Mouse (Mus musculus) liver, embryonic 14.5 days (tissue): ENCODE measurements around the gene Col6a3. TPM values are rescaled to one million over a fixed set of nuclear protein-coding genes. Genes with fewer than 3 reads are reported as not detected.

ENCODE experiments used
- ATAC-seq: fragments of 200-750 bp; cut with Nextera tagmentation; 2 replicates; pipeline ENCODE4 v1.8.0; 2017; ENCODE audit warnings: moderate number of reproducible peaks, mild to moderate bottlenecking, moderate library complexity; ENCODE audit not compliant: insufficient read depth
- DNase-seq, 3 experiments: peaks; one replicate each; pipeline ENCODE4 v3.0.0-alpha.2; 2012 to 2013; ENCODE audit warnings: low read depth in 3 of 3, low spot score in 3 of 3
- H3K27ac ChIP-seq: fragments of 300-500 bp; sonication (generic); 2 replicates; pipeline ENCODE4 v1.5.1; 2014; ENCODE audit warnings: moderate library complexity, mild to moderate bottlenecking, control low read depth, inconsistent platforms
- H3K27me3 ChIP-seq: fragments of 300-500 bp; sonication (generic); 2 replicates; pipeline ENCODE4 v1.6.1; 2014; ENCODE audit warnings: mild to moderate bottlenecking, low read length, moderate library complexity; ENCODE audit not compliant: control insufficient read depth, insufficient read depth
- H3K36me3 ChIP-seq: fragments of 300-500 bp; sonication (generic); replicated peaks from 2 replicates; pipeline ENCODE4 v1.6.1; 2014; ENCODE audit warnings: low read depth; ENCODE audit not compliant: control insufficient read depth, insufficient read depth
- H3K4me1 ChIP-seq, 2 experiments: fragments of 200-500 bp in 1 of 2; fragments of 300-500 bp in 1 of 2; sonication (generic) in 1 of 2; replicated peaks; 2 replicates each; pipeline ENCODE4 v1.6.1; 2012 to 2014; ENCODE audit warnings: antibody characterized with exemption in 1 of 2, inconsistent platforms in 1 of 2, low read length in 1 of 2; ENCODE audit not compliant: control insufficient read depth in 2 of 2, insufficient read depth in 2 of 2
- H3K4me2 ChIP-seq: fragments of 300-500 bp; sonication (generic); 2 replicates; pipeline ENCODE4 v1.6.1; 2014; ENCODE audit warnings: low read depth, mild to moderate bottlenecking, control low read depth, moderate library complexity
- H3K4me3 ChIP-seq, 2 experiments: fragments of 200-500 bp in 1 of 2; fragments of 300-500 bp in 1 of 2; sonication (generic) in 1 of 2; 2 replicates each; pipeline ENCODE4 v1.5.1; 2012 to 2014; ENCODE audit warnings: low read depth in 2 of 2, low read length in 2 of 2, mild to moderate bottlenecking in 2 of 2, control low read depth in 1 of 2, inconsistent platforms in 1 of 2, moderate library complexity in 1 of 2; ENCODE audit not compliant: insufficient read depth in 1 of 2
- H3K9ac ChIP-seq: fragments of 300-500 bp; sonication (generic); replicated peaks from 2 replicates; pipeline ENCODE4 v1.6.1; 2014; ENCODE audit warnings: mild to moderate bottlenecking, control low read depth, moderate library complexity
- H3K9me3 ChIP-seq: fragments of 300-500 bp; sonication (generic); 2 replicates; pipeline ENCODE4 v1.6.1; 2016; ENCODE audit warnings: low read length, mixed read lengths; ENCODE audit not compliant: control insufficient read depth
- CTCF ChIP-seq: IDR thresholded peaks from 2 replicates; pipeline ENCODE4 v1.5.1; 2016; ENCODE audit warnings: antibody characterized with exemption, low read depth, control low read depth
- EP300 ChIP-seq: IDR thresholded peaks from 2 replicates; pipeline ENCODE4 v1.6.1; 2016; ENCODE audit warnings: antibody characterized with exemption, low read depth
- WGBS: fragments of 180-500 bp; shearing (Covaris S2); extraction: QIAGEN DNeasy Blood & Tissue Kit; methylation state at CpG from one replicate; pipeline ENCODE4 v1.1.7; 2014; ENCODE audit not compliant: insufficient replicate concordance; 5-methylcytosine and 5-hydroxymethylcytosine counted together
- polyA plus RNA-seq, 2 experiments: library from polyadenylated mRNA; depleted of rRNA in 1 of 2; stranded (reverse) in 1 of 2; unstranded in 1 of 2; fragments of >200 nt; fragmentation: Nextera tagmentation in 1 of 2; extraction: Ambion mirVana in 1 of 2; gene quantifications; 2 replicates each; pipeline versions ENCODE4 v1.2.1 to v1.2.3; 2012 to 2014

Col6a3 gene
- polyA plus RNA-seq (2012; rRNA removed) = 2.4 and 4.2 TPM in 2 replicates
- 2.8 and 3.9 TPM in 2 replicates for polyA plus RNA-seq (2014; fragmentation: Nextera tagmentation; extraction: Ambion mirVana)

DNA sequence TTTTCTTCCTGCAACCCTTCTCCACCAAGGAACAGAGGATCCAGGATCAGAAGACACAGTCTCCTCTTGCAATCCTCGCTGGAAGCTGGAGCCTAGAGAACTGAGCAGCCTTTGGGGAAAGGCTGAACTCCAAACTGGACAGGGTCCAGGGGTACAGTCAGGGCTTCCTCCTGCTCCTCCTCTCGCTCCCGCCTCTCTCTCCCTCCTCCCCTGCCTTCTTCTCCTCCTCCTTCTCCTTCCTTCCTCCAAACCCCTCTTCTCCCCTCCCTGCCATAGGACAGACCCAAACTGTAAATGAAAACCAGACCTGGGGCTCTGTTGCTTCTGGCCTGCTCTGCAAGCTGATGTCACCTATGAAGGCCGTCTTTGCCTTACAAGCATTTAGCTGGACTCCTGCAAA is at the start of gene Col6a3:
Col6a3 (minus strand) TSS at position 136 of the 400 bp plus-strand sequence.
- ATAC-seq = no peak
- TF ChIP-seq EP300 (no peak), CTCF (no peak)

DNA sequence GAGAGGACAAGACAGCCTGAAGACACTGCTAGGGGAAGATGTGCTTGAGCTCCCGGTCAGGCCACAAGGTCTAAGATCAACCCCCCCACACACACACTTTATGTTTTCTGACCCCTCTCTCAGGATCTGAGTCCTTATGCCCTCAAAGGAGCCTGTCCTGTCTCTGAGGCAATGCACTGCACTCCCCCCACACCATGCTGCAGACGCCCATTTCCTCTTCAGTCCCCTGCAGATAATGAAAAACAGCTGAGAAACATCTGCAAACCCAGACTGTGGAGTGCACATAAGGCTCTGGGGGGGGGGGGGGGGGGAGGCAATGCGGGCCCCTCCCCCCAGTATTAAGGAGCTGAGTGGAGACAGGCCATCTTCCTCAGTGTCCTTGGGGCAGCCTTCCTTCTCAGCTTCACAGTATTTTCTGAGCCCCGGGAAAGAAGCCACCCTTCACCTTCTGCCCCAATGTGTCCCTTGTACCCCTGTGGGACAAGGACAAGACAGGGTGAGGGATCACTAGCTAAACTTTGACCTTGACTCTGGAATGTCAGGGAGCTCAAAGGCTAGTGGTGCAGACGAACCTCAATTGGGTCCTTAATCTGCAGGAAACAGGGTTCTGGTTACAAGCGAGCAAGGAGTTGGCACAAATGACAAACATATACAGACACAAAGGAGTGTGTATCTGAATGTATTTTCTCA is 42.1 kb upstream of the Col6a3 start:
- no peak overlapping the region for H3K9ac ChIP-seq
- TF ChIP-seq EP300 = no peak
- no peak for TF ChIP-seq CTCF
- ATAC-seq (no peak), DNase-seq (no peak)
- H3K4me3 ChIP-seq = no peak overlapping the region
- H3K4me2 ChIP-seq = no peak overlapping the region
- no peaks in the 10 kb centered on the region for H3K4me1 ChIP-seq
- no peaks in the 10 kb centered on the region for H3K27me3 ChIP-seq
- H3K9me3 ChIP-seq = no peaks in the 10 kb centered on the region
- H3K27ac ChIP-seq = no peak overlapping the region
- no peaks in the 10 kb centered on the region for H3K36me3 ChIP-seq
- 39% methylated on average over 6 of the region's 6 CpGs for WGBS

More for the DNA sequence above, at the start of gene Col6a3:
- H3K36me3 ChIP-seq = no peaks in the 10 kb centered on the region
- H3K4me3 ChIP-seq = peak within 1 kb of the TSS in 1 of 2 experiments; percentile 14; a peak in 1 of 4 replicates
- H3K9ac ChIP-seq = no peak within 1 kb of the TSS
- DNase-seq = no peak
- WGBS = 34% methylated on average over 4 of the region's 4 CpGs
- no peaks in the 10 kb centered on the region for H3K27me3 ChIP-seq
- no peaks in the 10 kb centered on the region for H3K4me1 ChIP-seq
- H3K4me2 ChIP-seq = no peak within 1 kb of the TSS
- H3K9me3 ChIP-seq = no peaks in the 10 kb centered on the region
- no peak within 1 kb of the TSS for H3K27ac ChIP-seq

DNA sequence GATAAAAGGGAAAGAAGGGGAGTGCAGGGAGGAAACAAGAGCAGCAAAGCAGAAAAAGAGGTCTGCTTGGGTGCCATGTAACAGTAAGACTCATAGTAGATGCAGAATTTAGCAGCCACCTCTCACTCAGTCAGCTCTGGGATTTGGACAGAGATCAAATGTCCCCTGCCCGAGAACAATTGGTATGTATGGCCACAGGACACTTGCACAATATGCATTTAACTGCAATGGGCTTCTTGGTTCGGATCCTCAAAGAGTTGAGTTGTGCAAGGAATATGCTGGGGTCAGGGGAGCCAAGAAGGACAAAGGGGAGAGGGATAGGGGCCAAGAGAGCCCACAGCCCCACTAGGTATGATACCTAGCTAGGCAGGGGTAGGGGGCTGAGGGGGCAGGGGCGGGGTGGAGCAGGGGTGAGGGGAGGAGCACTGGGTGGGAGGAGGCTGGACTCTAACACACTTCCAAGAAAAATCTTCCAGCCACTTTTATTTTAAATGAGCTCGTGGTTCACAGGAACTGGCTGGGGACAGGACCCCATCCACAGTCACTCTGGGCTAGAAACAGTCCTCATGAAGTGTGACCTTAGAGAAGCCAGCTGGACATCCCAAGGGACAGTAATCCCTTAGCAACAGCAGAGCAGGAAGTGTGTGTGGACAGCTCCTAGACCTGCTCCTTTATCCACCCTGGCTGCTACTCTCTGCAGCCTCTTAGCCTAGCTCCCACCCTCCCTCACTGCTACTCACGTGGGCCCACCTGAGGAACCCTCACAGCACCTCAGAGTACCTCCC is 32.9 kb upstream of the Col6a3 start:
- H3K4me3 ChIP-seq = no peak overlapping the region
- DNase-seq (no peak), ATAC-seq (no peak)
- H3K36me3 ChIP-seq = no peaks in the 10 kb centered on the region
- H3K4me2 ChIP-seq = no peak overlapping the region
- no peaks in the 10 kb centered on the region for H3K27me3 ChIP-seq
- H3K27ac ChIP-seq = no peak overlapping the region
- TF ChIP-seq CTCF = no peak
- TF ChIP-seq EP300 = no peak
- no peak overlapping the region for H3K9ac ChIP-seq
- WGBS = 35% methylated on average over 5 of the region's 5 CpGs
- H3K9me3 ChIP-seq = no peaks in the 10 kb centered on the region
- no peaks in the 10 kb centered on the region for H3K4me1 ChIP-seq

DNA sequence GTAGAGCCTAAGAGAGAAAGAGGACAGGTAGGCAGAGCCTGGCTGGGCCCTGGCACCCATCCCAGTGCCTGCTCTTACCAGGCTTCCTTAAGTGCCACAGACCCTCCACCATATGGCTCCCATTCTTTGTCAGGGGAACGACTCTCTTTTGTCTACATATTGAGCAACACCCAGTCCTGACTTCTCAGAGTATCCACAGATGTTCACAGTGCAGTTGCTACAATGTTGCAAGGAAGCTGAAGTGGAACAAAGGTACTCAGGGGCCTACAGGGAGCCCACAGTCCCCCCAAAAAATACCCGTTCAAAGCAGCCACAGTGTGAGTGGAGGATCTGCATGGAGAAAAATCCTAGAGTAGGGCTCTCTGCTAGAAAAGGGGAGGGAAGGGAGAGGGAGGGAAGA is 32.2 kb upstream of the Col6a3 start:
- Histone ChIP-seq H3K4me1 (no peaks in the 10 kb centered on the region), H3K4me3 (no peak overlapping the region), H3K9me3 (no peaks in the 10 kb centered on the region), H3K36me3 (no peaks in the 10 kb centered on the region), H3K27ac (no peak overlapping the region), H3K27me3 (no peaks in the 10 kb centered on the region), H3K4me2 (no peak overlapping the region), H3K9ac (no peak overlapping the region)
- DNase-seq (no peak), ATAC-seq (no peak)
- TF ChIP-seq CTCF = no peak
- 26% methylated on average over 2 of the region's 2 CpGs for WGBS

DNA sequence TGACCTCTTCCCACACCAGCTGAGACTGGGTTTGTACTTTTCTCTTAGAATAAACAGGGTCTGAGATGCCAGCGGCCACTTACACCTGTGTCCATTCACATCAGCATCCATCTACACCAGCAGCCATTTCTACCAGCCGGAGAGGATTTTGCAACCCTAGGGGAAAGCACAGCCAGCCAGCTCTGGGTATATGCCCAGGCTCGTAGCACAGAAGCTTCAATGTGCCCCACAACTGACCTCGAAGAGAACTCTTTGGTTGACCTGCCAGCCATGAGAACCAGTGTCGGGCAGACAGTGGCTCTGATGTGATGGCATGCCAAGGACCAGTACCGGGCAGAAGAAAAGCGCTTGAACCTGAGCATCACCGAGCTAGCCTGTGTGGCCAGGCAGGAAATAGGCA is 31.6 kb upstream of the Col6a3 start:
- DNase-seq (no peak), ATAC-seq (no peak)
- Histone ChIP-seq H3K36me3 (no peaks in the 10 kb centered on the region), H3K9ac (no peak overlapping the region), H3K27me3 (no peaks in the 10 kb centered on the region), H3K9me3 (no peaks in the 10 kb centered on the region), H3K4me3 (no peak overlapping the region), H3K4me2 (no peak overlapping the region), H3K27ac (no peak overlapping the region), H3K4me1 (no peaks in the 10 kb centered on the region)
- TF ChIP-seq EP300 = no peak
- TF ChIP-seq CTCF = no peak
- WGBS = 59% methylated on average over 8 of the region's 8 CpGs
